Mouse (Mus musculus) bone marrow, adult 2 months (tissue): Measurements from ENCODE around the gene Elmo2. TPM values are rescaled to one million over a fixed set of nuclear protein-coding genes. Genes with fewer than 3 reads are reported as not detected.

Experiments
- H3K27ac ChIP-seq: fragments of 200-500 bp; 2 replicates; pipeline ENCODE4 v1.5.1; 2012; ENCODE audit warnings: low read depth, mild to moderate bottlenecking, control low read depth, inconsistent platforms, low read length; ENCODE audit not compliant: control insufficient read depth, poor library complexity, insufficient read depth
- H3K4me1 ChIP-seq: fragments of 200-500 bp; 2 replicates; pipeline ENCODE4 v1.6.1; 2011; ENCODE audit warnings: low read length; ENCODE audit not compliant: control insufficient read depth, insufficient read depth
- H3K4me3 ChIP-seq: fragments of 200-500 bp; replicated peaks from 2 replicates; pipeline ENCODE3; 2011; ENCODE audit warnings: mild to moderate bottlenecking, low read depth, low read length, control low read depth; ENCODE audit not compliant: control insufficient read depth
- CTCF ChIP-seq: fragments of 200-500 bp; IDR thresholded peaks from 2 replicates; pipeline ENCODE4 v1.5.1; 2011; ENCODE audit warnings: low read length, control low read depth; ENCODE audit not compliant: control insufficient read depth, insufficient read depth
- POLR2A ChIP-seq: fragments of 200-500 bp; IDR thresholded peaks from 2 replicates; pipeline ENCODE4 v1.6.1; 2011; ENCODE audit warnings: low read depth, mild to moderate bottlenecking, control low read depth, low read length, borderline replicate concordance; ENCODE audit not compliant: control insufficient read depth
- WGBS: fragments of 180-500 bp; shearing (Covaris S2); methylation state at CpG from one replicate; pipeline ENCODE4 v1.1.7; 2018; 5-methylcytosine and 5-hydroxymethylcytosine counted together
- polyA plus RNA-seq: library from polyadenylated mRNA; stranded (reverse); fragments of >200 nt; gene quantifications from 2 replicates; pipeline ENCODE4 v1.2.4, GENCODE M21; 2011; ENCODE audit warnings: low replicate concordance; ENCODE audit not compliant: missing spikeins, insufficient read depth, insufficient read length

Elmo2 gene
- polyA plus RNA-seq, 1 experiment = 29.8 TPM

DNA sequence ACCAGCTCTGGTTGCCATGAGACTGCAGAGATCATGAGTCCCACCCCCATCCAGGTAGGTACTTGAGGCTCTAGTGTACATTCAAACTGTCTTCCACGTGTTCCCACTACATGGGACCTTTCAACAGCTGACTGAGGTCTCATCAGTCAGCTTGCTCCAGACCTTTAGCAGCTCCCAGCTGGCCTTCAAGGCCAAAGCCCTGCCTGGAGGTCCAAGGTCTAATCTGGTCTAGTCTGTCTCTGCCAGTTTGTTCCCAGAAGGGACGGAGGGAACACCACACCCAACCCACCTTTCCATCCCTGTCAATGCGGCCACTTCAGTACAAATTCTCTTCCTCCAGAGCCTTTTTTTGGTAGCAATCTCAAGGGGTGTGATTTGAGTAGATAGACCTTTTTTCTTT, 42.6 kb downstream of the Elmo2 start:
- WGBS = 77% methylated on average over 3 of the region's 3 CpGs
- Histone ChIP-seq H3K4me3 (no peak overlapping the region), H3K27ac (no peak overlapping the region), H3K4me1 (peaks cover 6% of the 10 kb centered on the region)
- TF ChIP-seq CTCF = no peak
- TF ChIP-seq POLR2A = no peak

DNA sequence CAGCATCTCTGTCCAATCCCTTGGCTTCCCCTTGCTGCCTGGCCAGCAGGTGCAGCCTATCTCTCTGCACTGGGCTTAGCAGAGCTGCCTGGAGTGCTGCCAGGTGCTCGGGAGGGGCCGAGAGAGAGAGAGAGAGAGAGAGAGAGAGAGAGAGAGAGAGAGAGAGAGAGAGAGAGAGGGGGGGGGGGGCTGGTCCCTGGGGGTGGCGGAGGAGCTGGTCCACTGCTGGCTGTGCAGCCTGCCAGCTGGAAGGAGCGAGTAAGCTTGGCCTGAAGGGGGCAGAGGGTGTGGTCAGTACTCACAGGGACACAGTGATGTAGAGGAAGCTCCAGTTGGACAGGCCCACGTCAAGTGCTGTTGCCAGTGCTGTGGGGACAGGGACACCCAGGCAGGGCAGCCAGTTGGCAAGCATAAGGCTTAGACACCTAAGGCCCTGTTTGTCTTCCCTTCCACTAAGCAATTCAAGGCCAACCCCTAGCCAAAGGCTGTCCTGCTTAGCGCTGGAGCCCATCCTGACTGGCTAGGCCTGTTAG, 44.4 kb downstream of the Elmo2 start:
- Histone ChIP-seq H3K27ac (no peak overlapping the region), H3K4me1 (peaks cover 5% of the 10 kb centered on the region), H3K4me3 (no peak overlapping the region)
- no peak for TF ChIP-seq POLR2A
- no peak for TF ChIP-seq CTCF
- 66% methylated on average over 6 of the region's 6 CpGs for WGBS

- WGBS = 92% methylated on average over 10 of the region's 10 CpGs
- Histone ChIP-seq H3K27ac (no peak overlapping the region), H3K4me1 (no peaks in the 10 kb centered on the region), H3K4me3 (no peak overlapping the region)
- no peak for TF ChIP-seq POLR2A
- TF ChIP-seq CTCF = no peak
These were observed 46.9 kb downstream of the Elmo2 start for GRCm38 (mm10) chr2:165279351-165279750.

GRCm38 (mm10) chr2:165277188-165277740, 49.0 kb downstream of the Elmo2 start:
- TF ChIP-seq CTCF = no peak
- no peak for TF ChIP-seq POLR2A
- WGBS = 74% methylated on average over 5 of the region's 5 CpGs
- H3K27ac ChIP-seq = no peak overlapping the region
- H3K4me3 ChIP-seq = no peak overlapping the region
- no peaks in the 10 kb centered on the region for H3K4me1 ChIP-seq

- Histone ChIP-seq H3K4me3 (no peak overlapping the region), H3K4me1 (no peaks in the 10 kb centered on the region; the same call in 1 of the 2 replicates), H3K27ac (no peak overlapping the region)
- TF ChIP-seq CTCF (peak; percentile 90), POLR2A (no peak)
- WGBS = 18% methylated on average over 8 of the region's 8 CpGs
These were observed 50.5 kb downstream of the Elmo2 start for GRCm38 (mm10) chr2:165275824-165276223.

DNA sequence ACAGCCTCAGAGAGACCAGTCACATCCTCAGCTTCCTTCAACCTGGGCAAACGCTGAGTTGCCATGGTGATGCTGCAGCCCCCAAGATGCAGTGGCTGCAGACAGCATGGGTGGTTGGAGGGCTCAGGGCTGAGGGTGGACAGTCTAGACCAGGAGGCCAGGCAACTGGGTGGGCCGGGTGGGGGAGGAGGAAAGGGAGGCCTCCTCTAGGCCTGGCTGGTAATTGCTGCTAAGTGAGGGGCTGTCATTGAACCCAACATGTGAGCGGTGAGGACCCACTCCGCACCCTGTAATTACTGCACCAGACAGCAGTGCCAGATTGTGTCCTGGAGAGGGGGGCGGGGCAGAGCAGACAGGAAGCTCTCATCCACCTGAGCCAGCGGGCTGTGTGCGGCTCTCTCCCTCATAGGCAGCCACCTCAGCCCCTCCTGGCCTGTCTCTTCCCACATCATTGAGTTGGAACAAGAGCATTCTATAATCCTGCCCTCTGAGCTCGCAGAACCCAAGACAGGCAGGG, 51.1 kb downstream of the Elmo2 start:
- Histone ChIP-seq H3K27ac (no peak overlapping the region), H3K4me1 (no peaks in the 10 kb centered on the region; the same call in 1 of the 2 replicates), H3K4me3 (no peak overlapping the region)
- TF ChIP-seq POLR2A (no peak), CTCF (no peak)
- WGBS = 77% methylated on average over 8 of the region's 8 CpGs

DNA sequence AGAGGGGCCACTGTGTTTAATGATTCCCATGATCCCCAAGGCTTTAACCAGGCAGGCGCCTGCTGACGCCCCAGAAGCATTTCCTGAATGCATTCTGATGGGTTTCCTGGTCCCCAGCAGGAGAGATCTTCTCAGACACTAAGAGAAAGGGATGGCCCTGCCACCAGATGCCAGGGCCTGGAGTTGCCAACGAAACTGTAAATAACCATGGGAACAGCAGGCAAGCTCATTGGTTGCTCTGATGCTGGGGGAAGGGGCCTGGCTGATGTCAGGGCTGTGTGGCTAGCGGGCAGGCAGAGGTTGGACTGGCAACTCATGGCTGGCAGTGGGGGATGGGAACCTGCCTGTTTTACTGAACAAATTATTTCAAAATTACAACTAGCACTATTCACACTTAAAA, 52.7 kb downstream of the Elmo2 start:
- TF ChIP-seq POLR2A (no peak), CTCF (no peak)
- Histone ChIP-seq H3K27ac (no peak overlapping the region), H3K4me3 (no peak overlapping the region), H3K4me1 (no peaks in the 10 kb centered on the region; the same call in 1 of the 2 replicates)
- WGBS = 39% methylated on average over 4 of the region's 4 CpGs

GRCm38 (mm10) chr2:165271326-165271725, 55.0 kb downstream of the Elmo2 start:
- TF ChIP-seq CTCF = no peak
- no peak for TF ChIP-seq POLR2A
- no peaks in the 10 kb centered on the region; the same call in 1 of the 2 replicates for H3K4me1 ChIP-seq
- WGBS = 25% methylated on average over 8 of the region's 8 CpGs
- H3K4me3 ChIP-seq = no peak overlapping the region
- H3K27ac ChIP-seq = no peak overlapping the region
